Mouse (Mus musculus): ENCODE measurements around the gene Prps1l1. TPM values are rescaled to one million over a fixed set of nuclear protein-coding genes. Genes with fewer than 3 reads are reported as not detected.

The Prps1l1 gene
- not detected in 2 replicates for polyA plus RNA-seq (2015; fragmentation: Nextera tagmentation; extraction: Ambion mirVana)

DNA sequence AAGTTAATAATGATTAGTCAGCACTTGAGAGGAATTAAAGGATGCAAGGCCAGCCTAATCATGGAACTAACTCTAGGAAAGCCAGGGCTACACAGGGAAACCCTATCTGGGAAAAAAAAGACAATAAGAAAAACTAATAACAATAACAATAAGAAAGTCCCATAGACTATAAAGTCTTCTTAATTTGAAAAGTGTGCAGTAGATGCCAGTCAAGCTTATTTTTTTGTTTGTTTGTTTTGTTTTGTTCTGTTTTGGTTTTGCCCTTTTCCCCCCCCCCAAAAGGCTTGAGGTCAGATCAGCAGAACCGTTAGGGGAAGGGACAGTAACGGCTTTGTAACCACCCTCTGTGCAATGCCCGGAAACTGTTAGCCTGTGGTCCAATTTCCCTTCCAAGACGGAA lies at the start of gene Prps1l1:
Prps1l1 (plus strand) TSS at position 301 of the 400 bp plus-strand sequence.
- Histone ChIP-seq H3K27ac (ENCODE audit: low read length) (no peak within 1 kb of the TSS), H3K4me2 (replicated peaks; ENCODE audit: low read depth, low read length) (no peak within 1 kb of the TSS), H3K9ac (replicated peaks; ENCODE audit: low read depth) (no peak within 1 kb of the TSS), H3K4me1 (ENCODE audit: insufficient read depth, low read depth, low read length) (no peaks in the 10 kb centered on the region), H3K36me3 (ENCODE audit: insufficient read depth, low read length) (no peaks in the 10 kb centered on the region), H3K27me3 (replicated peaks; ENCODE audit: insufficient read depth, low read length) (no peaks in the 10 kb centered on the region), H3K4me3 (ENCODE audit: low read depth, low read length) (no peak within 1 kb of the TSS), H3K9me3 (ENCODE audit: low read length) (no peaks in the 10 kb centered on the region)
- ATAC-seq: no peak
- 78% methylated on average over 4 of the region's 4 CpGs for WGBS
- TF ChIP-seq EP300 (IDR thresholded peaks at IDR 0.05) (no peak), CTCF (IDR thresholded peaks at IDR 0.05) (no peak)
- DNase-seq (ENCODE audit: low spot score): no peak

DNA sequence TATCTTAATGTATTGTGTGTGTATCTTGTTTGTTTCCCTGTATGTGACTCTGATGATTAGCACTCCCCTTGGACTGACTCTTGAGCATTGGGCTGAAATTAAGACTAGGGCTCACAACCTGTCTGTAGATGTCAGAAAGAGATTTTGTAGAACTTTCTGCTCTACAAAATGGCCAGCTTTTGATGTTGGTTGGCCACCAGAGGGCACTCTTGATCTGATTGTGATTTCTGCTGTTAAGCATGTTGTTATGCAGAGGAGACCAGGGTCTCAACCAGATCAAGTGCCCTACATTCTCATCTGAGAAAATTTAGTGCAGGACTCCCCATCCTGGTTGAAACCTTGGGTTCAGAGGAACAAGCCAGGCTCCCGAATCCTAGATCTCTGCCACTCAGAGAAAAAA lies 46.6 kb upstream of the Prps1l1 start:
- DNase-seq (ENCODE audit: low spot score) (no peak), ATAC-seq (no peak)
- Histone ChIP-seq H3K4me3 (ENCODE audit: low read depth, low read length) (no peak overlapping the region), H3K27ac (ENCODE audit: low read length) (no peak overlapping the region), H3K36me3 (ENCODE audit: insufficient read depth, low read length) (no peaks in the 10 kb centered on the region), H3K9ac (replicated peaks; ENCODE audit: low read depth) (no peak overlapping the region), H3K27me3 (replicated peaks; ENCODE audit: insufficient read depth, low read length) (no peaks in the 10 kb centered on the region), H3K4me1 (ENCODE audit: insufficient read depth, low read depth, low read length) (no peaks in the 10 kb centered on the region), H3K4me2 (replicated peaks; ENCODE audit: low read depth, low read length) (no peak overlapping the region), H3K9me3 (ENCODE audit: low read length) (no peaks in the 10 kb centered on the region)
- WGBS: 94% methylated on average over 1 of the region's 1 CpGs
- peak; percentile 26; the same call in 1 of the 2 replicates for TF ChIP-seq CTCF (IDR thresholded peaks at IDR 0.05)
- no peak for TF ChIP-seq EP300 (IDR thresholded peaks at IDR 0.05)

DNA sequence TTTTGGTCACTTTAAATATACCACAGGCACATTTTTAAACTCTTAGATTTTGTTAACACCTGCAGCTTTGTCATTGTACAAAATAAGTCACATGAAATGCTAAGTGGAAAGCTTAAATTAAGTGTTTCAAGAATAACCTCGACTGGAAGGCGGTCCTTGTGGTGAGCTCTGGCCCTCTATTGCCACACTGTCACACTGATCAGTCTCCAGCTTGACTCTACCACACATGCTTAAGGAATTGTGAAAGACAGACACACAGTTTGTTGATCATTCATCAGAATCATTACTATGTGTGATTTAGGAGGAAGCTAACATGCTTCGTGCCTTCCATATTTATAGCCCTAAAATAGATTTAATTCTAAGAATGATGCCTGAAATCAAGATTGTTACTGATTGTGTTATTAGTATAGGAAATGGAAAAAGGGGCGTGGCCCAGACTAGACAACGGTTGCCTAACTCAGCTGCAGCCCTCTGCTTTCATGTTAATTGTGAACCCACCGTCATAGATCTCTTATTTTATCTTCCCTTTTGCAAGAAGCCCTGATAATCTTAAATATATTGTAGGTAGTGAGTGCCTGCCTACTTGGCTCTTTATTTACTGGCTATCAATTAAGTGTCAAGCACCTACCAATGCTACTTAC lies 35.4 kb upstream of the Prps1l1 start:
- H3K4me2 ChIP-seq (replicated peaks; ENCODE audit: low read depth, low read length): no peak overlapping the region
- no peak overlapping the region for H3K4me3 ChIP-seq (ENCODE audit: low read depth, low read length)
- 55% methylated on average over 6 of the region's 6 CpGs for WGBS
- no peaks in the 10 kb centered on the region for H3K9me3 ChIP-seq (ENCODE audit: low read length)
- no peak overlapping the region for H3K27ac ChIP-seq (ENCODE audit: low read length)
- H3K4me1 ChIP-seq (ENCODE audit: insufficient read depth, low read depth, low read length): no peaks in the 10 kb centered on the region
- DNase-seq (ENCODE audit: low spot score): peak; percentile 46
- H3K27me3 ChIP-seq (replicated peaks; ENCODE audit: insufficient read depth, low read length): no peaks in the 10 kb centered on the region
- ATAC-seq: peak; percentile 46
- no peak overlapping the region for H3K9ac ChIP-seq (replicated peaks; ENCODE audit: low read depth)
- no peaks in the 10 kb centered on the region for H3K36me3 ChIP-seq (ENCODE audit: insufficient read depth, low read length)
- TF ChIP-seq CTCF (IDR thresholded peaks at IDR 0.05) (no peak), EP300 (IDR thresholded peaks at IDR 0.05) (no peak)

DNA sequence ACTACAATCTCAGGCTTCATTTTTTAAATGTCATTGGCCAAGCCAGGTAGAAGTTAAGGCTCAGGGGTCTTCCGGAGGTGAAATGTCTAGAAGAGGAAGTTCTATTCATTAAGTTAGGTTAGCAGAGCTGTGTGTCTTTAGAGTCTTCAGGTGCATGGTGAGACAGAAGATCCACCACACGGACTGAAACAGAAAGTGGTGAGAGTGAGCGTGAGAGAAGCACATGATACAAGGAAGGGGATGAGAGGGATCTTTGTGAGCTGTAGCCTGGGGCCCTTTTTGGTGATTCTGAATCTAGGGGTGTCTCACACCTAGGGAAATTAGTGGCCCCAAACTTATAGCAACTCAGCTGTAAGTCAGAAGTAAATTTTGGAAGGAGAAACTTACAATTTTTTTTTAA lies 8.6 kb upstream of the Prps1l1 start:
- H3K4me3 ChIP-seq (ENCODE audit: low read depth, low read length): no peak overlapping the region
- ATAC-seq: no peak
- no peaks in the 10 kb centered on the region for H3K4me1 ChIP-seq (ENCODE audit: insufficient read depth, low read depth, low read length)
- no peak overlapping the region for H3K9ac ChIP-seq (replicated peaks; ENCODE audit: low read depth)
- TF ChIP-seq EP300 (IDR thresholded peaks at IDR 0.05) (no peak), CTCF (IDR thresholded peaks at IDR 0.05) (no peak)
- no peak for DNase-seq (ENCODE audit: low spot score)
- no peaks in the 10 kb centered on the region for H3K27me3 ChIP-seq (replicated peaks; ENCODE audit: insufficient read depth, low read length)
- no peak overlapping the region for H3K4me2 ChIP-seq (replicated peaks; ENCODE audit: low read depth, low read length)
- H3K36me3 ChIP-seq (ENCODE audit: insufficient read depth, low read length): no peaks in the 10 kb centered on the region
- 79% methylated on average over 3 of the region's 3 CpGs for WGBS
- H3K9me3 ChIP-seq (ENCODE audit: low read length): no peaks in the 10 kb centered on the region
- H3K27ac ChIP-seq (ENCODE audit: low read length): no peak overlapping the region

DNA sequence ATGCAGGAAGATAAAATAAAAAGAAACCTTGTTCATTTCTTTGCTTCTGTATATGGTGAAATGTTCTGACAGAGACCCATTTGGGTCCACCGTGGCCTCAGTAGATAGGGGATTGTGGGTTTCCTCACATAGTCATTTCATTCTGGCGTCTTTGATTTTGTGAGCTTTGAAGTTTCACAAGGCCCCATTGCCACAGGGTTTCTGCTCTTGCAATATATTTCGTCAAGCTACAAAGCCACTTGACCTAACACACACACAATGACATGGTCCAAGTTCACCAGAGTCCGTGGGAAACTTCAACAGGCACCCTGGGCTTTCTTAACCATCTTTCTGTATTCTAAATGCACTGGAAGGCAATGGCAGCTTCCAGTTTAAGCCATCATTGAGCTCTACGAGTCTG lies 1.3 kb downstream of the Prps1l1 start:
- no peak for ATAC-seq
- H3K9ac ChIP-seq (replicated peaks; ENCODE audit: low read depth): no peak overlapping the region
- DNase-seq (ENCODE audit: low spot score): no peak
- H3K36me3 ChIP-seq (ENCODE audit: insufficient read depth, low read length): no peaks in the 10 kb centered on the region
- 72% methylated on average over 5 of the region's 5 CpGs for WGBS
- no peak overlapping the region for H3K4me3 ChIP-seq (ENCODE audit: low read depth, low read length)
- H3K27me3 ChIP-seq (replicated peaks; ENCODE audit: insufficient read depth, low read length): no peaks in the 10 kb centered on the region
- no peaks in the 10 kb centered on the region for H3K4me1 ChIP-seq (ENCODE audit: insufficient read depth, low read depth, low read length)
- no peak for TF ChIP-seq CTCF (IDR thresholded peaks at IDR 0.05)
- H3K27ac ChIP-seq (ENCODE audit: low read length): no peak overlapping the region
- H3K4me2 ChIP-seq (replicated peaks; ENCODE audit: low read depth, low read length): no peak overlapping the region
- no peaks in the 10 kb centered on the region for H3K9me3 ChIP-seq (ENCODE audit: low read length)

DNA sequence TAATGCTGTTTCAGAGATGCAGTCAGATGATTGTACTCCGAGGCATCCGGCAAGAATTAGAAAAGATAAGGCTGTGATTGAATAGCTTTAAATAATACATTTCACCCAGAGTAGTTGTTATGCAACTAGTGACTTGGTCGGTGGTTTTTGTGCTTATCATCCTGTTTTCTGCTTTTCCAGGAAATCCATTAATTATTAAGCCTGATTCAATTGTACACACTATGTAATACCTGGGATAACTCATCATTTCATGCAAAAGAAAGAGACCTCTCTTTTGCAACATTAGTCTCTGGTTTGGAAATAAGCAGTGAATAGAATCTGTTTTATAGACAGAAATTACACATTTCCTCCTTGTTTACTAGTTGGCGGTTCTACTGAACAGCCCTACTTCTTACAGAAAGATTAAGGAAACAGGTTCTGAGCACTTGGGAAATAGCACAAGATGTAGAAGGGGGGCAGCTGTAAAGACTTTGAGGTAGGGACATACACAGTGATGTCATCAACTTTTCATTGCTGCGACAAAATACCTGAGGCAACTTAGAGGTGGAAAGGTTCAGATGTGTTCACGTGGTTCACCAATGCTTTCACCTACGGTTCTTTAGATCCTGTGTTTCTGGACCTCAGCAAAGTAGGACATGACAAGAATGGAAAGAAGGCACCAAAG lies 5.1 kb downstream of the Prps1l1 start:
- H3K27ac ChIP-seq (ENCODE audit: low read length): no peak overlapping the region
- DNase-seq (ENCODE audit: low spot score): no peak
- no peaks in the 10 kb centered on the region for H3K9me3 ChIP-seq (ENCODE audit: low read length)
- H3K4me1 ChIP-seq (ENCODE audit: insufficient read depth, low read depth, low read length): no peaks in the 10 kb centered on the region
- H3K27me3 ChIP-seq (replicated peaks; ENCODE audit: insufficient read depth, low read length): no peaks in the 10 kb centered on the region
- WGBS: 73% methylated on average over 7 of the region's 7 CpGs
- no peak overlapping the region for H3K9ac ChIP-seq (replicated peaks; ENCODE audit: low read depth)
- no peak overlapping the region for H3K4me3 ChIP-seq (ENCODE audit: low read depth, low read length)
- no peak for TF ChIP-seq CTCF (IDR thresholded peaks at IDR 0.05)
- TF ChIP-seq EP300 (IDR thresholded peaks at IDR 0.05): no peak
- H3K4me2 ChIP-seq (replicated peaks; ENCODE audit: low read depth, low read length): no peak overlapping the region
- no peak for ATAC-seq
- no peaks in the 10 kb centered on the region for H3K36me3 ChIP-seq (ENCODE audit: insufficient read depth, low read length)
